Mouse (Mus musculus): Measurements from ENCODE around the gene 2610318N02Rik. TPM values are rescaled to one million over a fixed set of nuclear protein-coding genes. Genes with fewer than 3 reads are reported as not detected.

2610318N02Rik gene
- polyA plus RNA-seq, 1 experiment from 2014 or later, result 17.5 TPM

DNA sequence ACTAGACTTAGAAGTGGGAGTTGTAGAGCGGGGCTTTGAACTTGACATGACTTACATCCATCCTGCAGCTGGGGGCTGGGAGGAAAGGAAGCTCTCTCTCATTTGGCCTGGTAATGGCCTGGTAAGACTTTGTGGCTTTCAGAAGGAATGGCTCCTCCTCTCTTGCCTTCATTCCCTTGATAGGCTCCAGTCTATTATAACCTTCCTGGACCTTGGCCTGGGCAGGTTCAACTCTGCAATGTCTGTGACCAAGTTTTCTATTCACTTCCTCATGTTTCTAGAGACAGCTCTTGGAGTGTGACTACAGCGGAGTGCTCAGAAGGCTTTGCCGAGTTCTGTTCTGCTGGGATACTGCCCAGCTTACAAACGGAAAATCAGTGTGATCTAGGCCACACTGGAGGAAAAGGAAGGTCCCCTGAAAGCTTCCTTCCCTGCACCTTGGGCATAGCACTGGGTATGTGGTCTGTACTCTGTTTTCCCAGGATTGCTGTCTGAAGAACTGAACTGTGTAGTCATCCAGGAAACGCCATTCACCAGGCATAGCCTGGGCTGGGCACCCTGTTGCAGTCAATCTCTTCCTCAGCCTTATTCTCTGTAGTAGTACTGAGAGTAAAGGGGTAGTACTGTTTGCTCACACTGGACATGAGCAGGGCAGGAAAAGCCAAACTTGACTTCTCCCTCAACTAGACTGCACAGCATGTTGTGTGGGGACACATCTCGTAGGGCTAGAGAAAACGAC lies 25.7 kb upstream of the 2610318N02Rik start:
- Histone ChIP-seq H3K4me3 (replicated peaks; ENCODE audit: low read depth, low read length) (no peak overlapping the region), H3K4me1 (replicated peaks; ENCODE audit: insufficient read depth, low read length) (peaks cover 13% of the 10 kb centered on the region), H3K36me3 (ENCODE audit: insufficient read depth, low read length) (peaks cover 31% of the 10 kb centered on the region), H3K4me2 (ENCODE audit: low read length) (no peak overlapping the region), H3K27ac (no peak overlapping the region), H3K27me3 (ENCODE audit: insufficient read depth, low read length) (no peaks in the 10 kb centered on the region), H3K9me3 (replicated peaks; ENCODE audit: low read length) (no peaks in the 10 kb centered on the region), H3K9ac (ENCODE audit: low read depth, low read length) (no peak overlapping the region)
- DNase-seq (ENCODE audit: low spot score) (no peak), ATAC-seq (replicated peaks; ENCODE audit: low FRiP score, low read depth) (no peak)
- no peak for TF ChIP-seq CTCF (IDR thresholded peaks at IDR 0.05; ENCODE audit: low read depth)
- 75% methylated on average over 7 of the region's 7 CpGs for WGBS

- 14% methylated on average over 16 of the region's 16 CpGs for WGBS
- peak; percentile 56 for TF ChIP-seq CTCF (IDR thresholded peaks at IDR 0.05; ENCODE audit: low read depth)
Observed at GRCm38 (mm10) chr16:17148084-17148483, 23.1 kb upstream of the 2610318N02Rik start.

DNA sequence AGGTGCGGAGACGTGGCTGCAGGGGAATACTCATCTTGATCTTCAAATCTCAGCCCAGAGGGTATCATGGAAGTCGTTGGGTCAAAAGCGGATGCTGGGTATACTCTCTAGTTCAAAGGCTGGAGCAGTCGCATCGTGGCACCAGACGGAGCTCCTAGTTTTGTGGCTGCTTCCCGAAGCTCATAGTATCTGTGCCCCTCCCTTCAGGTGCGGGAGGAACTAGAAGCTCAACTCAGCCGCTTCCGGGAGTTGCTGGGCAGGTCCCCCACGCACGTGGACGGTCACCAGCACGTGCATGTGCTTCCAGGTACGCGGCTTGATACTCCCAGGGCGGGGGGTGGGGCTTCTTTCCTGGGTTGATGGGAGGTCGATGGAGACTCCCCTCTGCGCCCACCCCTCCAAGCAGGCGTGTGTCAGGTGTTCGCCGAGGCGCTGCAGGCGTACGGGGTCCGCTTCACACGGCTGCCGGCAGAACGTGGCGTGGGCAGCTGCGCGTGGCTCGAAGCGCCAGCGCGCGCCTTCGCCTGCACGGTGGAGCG lies 22.5 kb upstream of the 2610318N02Rik start:
- Histone ChIP-seq H3K4me3 (replicated peaks; ENCODE audit: low read depth, low read length) (peak overlapping the region; percentile 52), H3K27ac (no peak overlapping the region), H3K27me3 (ENCODE audit: insufficient read depth, low read length) (no peaks in the 10 kb centered on the region), H3K9ac (ENCODE audit: low read depth, low read length) (peak overlapping the region; percentile 41), H3K4me1 (replicated peaks; ENCODE audit: insufficient read depth, low read length) (peaks cover 13% of the 10 kb centered on the region), H3K9me3 (replicated peaks; ENCODE audit: low read length) (no peaks in the 10 kb centered on the region), H3K36me3 (ENCODE audit: insufficient read depth, low read length) (peaks cover 9% of the 10 kb centered on the region; the same call in 1 of the 2 replicates), H3K4me2 (ENCODE audit: low read length) (peak overlapping the region; percentile 98)
- WGBS, result under 1% methylated on average over 41 of the region's 41 CpGs
- peak; percentile 18 for DNase-seq (ENCODE audit: low spot score)
- peak; percentile 14; the same call in 1 of the 2 replicates for ATAC-seq (replicated peaks; ENCODE audit: low FRiP score, low read depth)
- no peak for TF ChIP-seq CTCF (IDR thresholded peaks at IDR 0.05; ENCODE audit: low read depth)

More at GRCm38 (mm10) chr16:17148084-17148483, 23.1 kb upstream of the 2610318N02Rik start:
- DNase-seq (ENCODE audit: low spot score) (peak; percentile 47), ATAC-seq (replicated peaks; ENCODE audit: low FRiP score, low read depth) (peak; percentile 18; the same call in 1 of the 2 replicates)
- H3K4me2 ChIP-seq (ENCODE audit: low read length), result peak overlapping the region; percentile 98
- H3K27ac ChIP-seq, result no peak overlapping the region
- no peaks in the 10 kb centered on the region for H3K9me3 ChIP-seq (replicated peaks; ENCODE audit: low read length)
- peak overlapping the region; percentile 52 for H3K4me3 ChIP-seq (replicated peaks; ENCODE audit: low read depth, low read length)
- no peaks in the 10 kb centered on the region for H3K27me3 ChIP-seq (ENCODE audit: insufficient read depth, low read length)
- peaks cover 13% of the 10 kb centered on the region for H3K4me1 ChIP-seq (replicated peaks; ENCODE audit: insufficient read depth, low read length)
- H3K9ac ChIP-seq (ENCODE audit: low read depth, low read length), result peak overlapping the region; percentile 41; the same call in 1 of the 2 replicates
- H3K36me3 ChIP-seq (ENCODE audit: insufficient read depth, low read length), result peaks cover 15% of the 10 kb centered on the region; the same call in 1 of the 2 replicates

- Histone ChIP-seq H3K4me3 (replicated peaks; ENCODE audit: low read depth, low read length) (peak within 1 kb of the TSS; percentile 52), H3K27me3 (ENCODE audit: insufficient read depth, low read length) (no peaks in the 10 kb centered on the region), H3K4me2 (ENCODE audit: low read length) (peak within 1 kb of the TSS; percentile 98), H3K9me3 (replicated peaks; ENCODE audit: low read length) (no peaks in the 10 kb centered on the region), H3K36me3 (ENCODE audit: insufficient read depth, low read length) (0 out of 2 replicates have a peak, but pooled peaks cover 3% of the 10 kb centered on the region), H3K27ac (peak within 1 kb of the TSS; percentile 13; the same call in 1 of the 2 replicates), H3K4me1 (replicated peaks; ENCODE audit: insufficient read depth, low read length) (peaks cover 13% of the 10 kb centered on the region), H3K9ac (ENCODE audit: low read depth, low read length) (peak within 1 kb of the TSS; percentile 41)
- ATAC-seq (replicated peaks; ENCODE audit: low FRiP score, low read depth) (peak; percentile 78), DNase-seq (ENCODE audit: low spot score) (peak; percentile 95)
- WGBS, result under 1% methylated on average over 33 of the region's 34 CpGs
- TF ChIP-seq CTCF (IDR thresholded peaks at IDR 0.05; ENCODE audit: low read depth), result peak; percentile 67
Observed at GRCm38 (mm10) chr16:17146772-17147235, 21.8 kb upstream of the 2610318N02Rik start, which contains the start of gene Ccdc116. TSS of gene Ccdc116 (minus strand) at chr16:17147229.

DNA sequence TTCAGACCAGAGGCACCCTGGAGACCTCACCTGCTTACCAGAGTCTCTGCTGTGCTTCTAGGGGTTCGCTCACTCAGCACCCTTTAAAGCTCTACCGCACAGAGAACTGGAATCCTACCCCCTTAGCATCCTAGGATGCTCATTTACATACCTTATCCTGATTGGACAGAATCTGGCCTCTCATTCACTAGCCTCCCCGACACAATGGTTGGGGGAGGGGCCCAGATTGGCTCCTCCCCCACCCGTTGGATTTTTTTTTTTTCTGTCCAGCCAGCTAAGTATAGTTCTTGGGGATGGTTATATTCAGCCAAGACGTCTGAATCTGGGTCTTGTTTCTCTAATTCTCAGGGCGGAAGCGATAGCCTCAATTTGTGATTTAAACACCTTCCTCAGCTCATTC lies 19.4 kb upstream of the 2610318N02Rik start, which contains the start of gene Ydjc:
Gene Ydjc, plus strand, starts transcription at position 283 of the 400 bp plus-strand sequence.
- Histone ChIP-seq H3K4me1 (replicated peaks; ENCODE audit: insufficient read depth, low read length) (peaks cover 13% of the 10 kb centered on the region), H3K9ac (ENCODE audit: low read depth, low read length) (no peak within 1 kb of the TSS), H3K4me3 (replicated peaks; ENCODE audit: low read depth, low read length) (no peak within 1 kb of the TSS), H3K9me3 (replicated peaks; ENCODE audit: low read length) (no peaks in the 10 kb centered on the region), H3K27ac (no peak within 1 kb of the TSS), H3K36me3 (ENCODE audit: insufficient read depth, low read length) (no peaks in the 10 kb centered on the region), H3K4me2 (ENCODE audit: low read length) (no peak within 1 kb of the TSS), H3K27me3 (ENCODE audit: insufficient read depth, low read length) (no peaks in the 10 kb centered on the region)
- TF ChIP-seq CTCF (IDR thresholded peaks at IDR 0.05; ENCODE audit: low read depth), result no peak
- no peak for ATAC-seq (replicated peaks; ENCODE audit: low FRiP score, low read depth)
- peak; percentile 69 for DNase-seq (ENCODE audit: low spot score)
- 20% methylated on average over 7 of the region's 7 CpGs for WGBS

- no peaks in the 10 kb centered on the region for H3K36me3 ChIP-seq (ENCODE audit: insufficient read depth, low read length)
- no peak overlapping the region for H3K4me2 ChIP-seq (ENCODE audit: low read length)
- no peak overlapping the region for H3K27ac ChIP-seq
- H3K4me3 ChIP-seq (replicated peaks; ENCODE audit: low read depth, low read length), result no peak overlapping the region
- no peaks in the 10 kb centered on the region for H3K9me3 ChIP-seq (replicated peaks; ENCODE audit: low read length)
- H3K4me1 ChIP-seq (replicated peaks; ENCODE audit: insufficient read depth, low read length), result no peaks in the 10 kb centered on the region
- no peak for DNase-seq (ENCODE audit: low spot score)
- 83% methylated on average over 15 of the region's 15 CpGs for WGBS
- H3K9ac ChIP-seq (ENCODE audit: low read depth, low read length), result no peak overlapping the region
- no peaks in the 10 kb centered on the region for H3K27me3 ChIP-seq (ENCODE audit: insufficient read depth, low read length)
- no peak for ATAC-seq (replicated peaks; ENCODE audit: low FRiP score, low read depth)
- no peak for TF ChIP-seq CTCF (IDR thresholded peaks at IDR 0.05; ENCODE audit: low read depth)
Observed at GRCm38 (mm10) chr16:17137355-17137754, 12.4 kb upstream of the 2610318N02Rik start.
